Mouse (Mus musculus) liver (tissue): ENCODE data around the gene Atxn7l3.
"Not testable (repeated sequence)": the region's sequence is repeated elsewhere in the genome, so short reads cannot be mapped to it uniquely, and the experiment has no call there.

Source experiments
- DNase-seq: peaks from one replicate; pipeline ENCODE4 v3.0.0-alpha.2; 2020; ENCODE audit warnings: mixed read lengths

The Atxn7l3 gene

DNA sequence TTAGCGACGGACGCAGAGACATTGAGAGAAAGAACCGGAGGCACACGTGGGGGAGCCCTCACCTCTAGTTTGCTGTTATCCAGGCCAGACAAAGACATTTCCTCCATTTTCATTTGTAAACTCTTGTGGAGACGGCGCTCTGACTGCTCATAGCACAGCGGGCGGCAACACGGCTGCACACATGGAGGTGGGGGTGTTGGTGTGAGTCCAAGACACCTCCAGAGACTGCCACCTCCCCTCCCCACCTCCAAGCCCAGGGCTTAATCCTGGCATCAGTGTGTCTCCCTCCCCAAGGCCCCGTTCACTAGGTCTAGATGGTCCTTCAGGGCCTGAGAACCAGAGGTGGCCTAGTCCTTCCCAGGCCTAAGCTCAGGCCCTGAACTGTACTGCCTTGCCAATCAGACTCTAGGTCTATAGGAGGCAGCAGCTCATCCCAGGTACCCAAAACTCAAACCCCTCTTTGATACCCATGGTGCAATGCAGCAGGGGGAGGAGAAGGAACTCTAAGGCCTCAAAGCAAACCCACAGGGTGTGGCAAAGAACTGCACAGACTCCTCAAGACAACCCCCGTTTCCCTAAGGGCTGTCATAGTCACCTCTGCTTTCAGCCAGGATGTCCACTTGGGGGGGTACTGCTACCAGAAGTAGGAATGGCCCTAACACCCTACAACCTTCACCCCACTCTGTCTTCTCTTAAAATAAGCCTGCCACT, 1.4 kb downstream of the Atxn7l3 start:
- peak; percentile 46 for DNase-seq

DNA sequence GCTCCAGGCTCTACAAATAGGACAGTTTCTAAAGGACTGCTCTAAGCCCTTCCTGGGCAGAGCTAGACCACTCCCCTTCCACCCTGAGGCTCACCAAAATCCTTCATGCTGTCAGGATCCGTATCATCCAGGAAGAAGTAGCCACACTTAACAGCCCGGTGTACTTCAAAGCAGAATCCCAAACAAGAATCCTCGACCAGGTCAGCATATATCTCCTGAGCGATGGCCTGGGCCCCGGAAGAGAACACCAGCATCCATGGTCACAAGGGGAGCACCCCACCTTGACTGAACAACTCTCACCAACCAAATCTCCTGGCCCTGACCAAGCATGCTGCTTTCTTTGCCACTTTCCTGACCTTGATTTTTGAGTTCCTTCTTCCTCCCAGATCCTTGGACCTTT, 2.0 kb downstream of the Atxn7l3 start:
- no peak for DNase-seq

DNA sequence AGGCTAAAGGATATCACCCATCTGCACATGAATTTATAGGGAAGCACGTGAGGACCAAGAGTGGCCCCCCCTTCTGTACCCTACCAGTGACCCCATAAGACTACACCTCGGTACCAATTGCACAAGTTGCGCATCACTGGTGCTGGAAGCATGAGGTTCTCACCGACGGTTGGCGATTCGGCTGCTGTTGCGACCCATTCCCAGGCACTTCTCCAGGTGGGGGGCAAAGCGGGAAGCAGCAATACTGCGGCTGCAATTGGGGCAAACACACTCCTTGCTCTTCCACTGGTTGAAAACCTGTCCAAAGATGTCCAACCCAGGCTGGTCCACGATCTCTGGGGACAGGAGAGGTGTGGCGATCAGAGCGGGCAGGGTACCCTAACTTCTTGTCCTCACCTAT, 2.5 kb downstream of the Atxn7l3 start:
- no peak for DNase-seq

DNA sequence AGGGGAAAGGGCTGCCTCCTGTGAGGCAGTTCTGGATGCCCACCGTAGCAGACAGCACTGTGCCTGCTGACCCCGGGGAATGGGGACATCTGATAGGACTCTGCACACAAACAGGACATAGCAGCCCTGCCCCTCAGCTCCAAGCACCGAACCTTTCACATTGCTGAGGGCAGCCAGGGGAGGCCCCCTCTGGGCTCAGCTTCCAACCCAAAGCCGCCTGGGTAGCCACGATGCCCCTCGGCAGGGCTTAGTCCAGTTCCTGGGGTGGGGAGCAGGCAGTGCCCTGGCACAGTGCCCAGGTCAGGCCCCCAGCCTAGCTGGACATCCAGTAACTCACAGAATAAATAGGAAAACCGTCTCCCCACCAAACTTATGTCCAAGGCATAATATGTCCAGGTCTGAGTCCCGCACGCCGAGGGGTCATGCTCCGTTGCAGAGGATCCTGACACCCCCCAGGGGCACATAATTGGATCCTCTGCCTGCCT, 5.3 kb downstream of the Atxn7l3 start:
- no peak for DNase-seq

DNA sequence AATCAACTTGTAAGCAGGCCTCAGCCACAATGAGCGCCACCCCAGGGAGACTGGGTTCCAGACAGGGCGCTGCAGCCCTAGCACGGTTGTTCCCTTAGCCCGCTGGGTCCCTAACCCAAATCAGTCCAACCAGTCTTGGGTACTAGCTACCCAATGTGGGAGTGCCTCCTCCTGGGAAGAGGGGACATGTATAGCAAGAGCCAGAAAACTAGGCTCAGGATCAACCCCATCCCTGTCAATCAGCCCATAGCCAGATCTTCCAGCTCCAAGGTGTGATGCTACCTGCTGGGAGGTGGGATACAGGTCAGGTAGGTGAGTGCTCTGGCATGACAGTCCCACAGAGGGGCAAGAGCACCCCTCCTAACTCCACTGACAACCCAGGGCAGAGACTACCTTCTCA, 6.3 kb downstream of the Atxn7l3 start:
- no peak for DNase-seq

DNA sequence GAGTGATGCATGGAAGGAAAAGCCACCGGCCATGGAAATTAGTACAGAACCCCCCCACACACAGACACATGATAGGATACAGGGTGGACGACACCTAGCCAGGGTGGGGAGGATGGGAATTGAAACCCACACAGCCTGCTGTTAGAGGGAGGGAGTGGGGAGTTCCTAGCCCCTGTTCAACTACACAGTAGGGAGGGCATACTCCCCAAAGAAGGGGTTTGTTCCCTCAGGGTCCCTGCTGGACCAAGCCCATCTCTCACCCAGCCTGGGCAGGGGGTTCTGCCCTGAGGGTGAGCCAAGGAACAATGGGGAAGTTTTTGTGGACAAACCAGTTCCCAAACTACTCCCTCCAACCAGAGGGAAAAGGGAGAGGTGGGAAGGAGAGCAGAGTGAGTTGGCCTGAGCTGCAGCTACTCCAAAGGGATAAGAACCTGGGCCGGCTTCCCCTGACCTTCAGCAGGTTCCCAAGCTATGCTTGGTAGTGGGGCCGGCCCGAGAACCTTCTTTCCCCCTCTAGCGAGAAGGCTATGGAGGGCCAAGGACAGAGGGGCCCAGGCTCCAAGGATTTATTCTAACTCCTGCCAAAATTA, 6.8 kb downstream of the Atxn7l3 start:
- DNase-seq = no peak

DNA sequence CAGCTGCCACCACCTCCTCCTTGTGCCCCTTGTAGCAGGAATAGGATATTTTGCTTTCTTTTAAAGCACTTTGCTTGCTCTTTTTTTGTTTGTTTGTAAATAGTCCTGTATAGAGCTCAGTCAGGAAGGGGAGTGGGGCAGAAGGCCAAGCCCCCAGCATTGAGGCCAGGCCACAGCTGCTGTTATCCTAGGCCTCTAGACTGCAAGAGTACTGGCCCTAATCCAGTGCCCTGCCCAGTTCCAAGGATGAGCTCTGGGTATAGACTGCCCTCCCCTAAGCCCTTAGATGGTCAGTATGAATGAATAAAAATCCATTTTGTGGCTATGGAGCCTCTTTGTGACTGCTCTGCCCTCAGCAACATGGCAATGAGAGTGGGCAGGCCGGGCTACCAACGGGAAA, 7.5 kb downstream of the Atxn7l3 start:
- no peak for DNase-seq

DNA sequence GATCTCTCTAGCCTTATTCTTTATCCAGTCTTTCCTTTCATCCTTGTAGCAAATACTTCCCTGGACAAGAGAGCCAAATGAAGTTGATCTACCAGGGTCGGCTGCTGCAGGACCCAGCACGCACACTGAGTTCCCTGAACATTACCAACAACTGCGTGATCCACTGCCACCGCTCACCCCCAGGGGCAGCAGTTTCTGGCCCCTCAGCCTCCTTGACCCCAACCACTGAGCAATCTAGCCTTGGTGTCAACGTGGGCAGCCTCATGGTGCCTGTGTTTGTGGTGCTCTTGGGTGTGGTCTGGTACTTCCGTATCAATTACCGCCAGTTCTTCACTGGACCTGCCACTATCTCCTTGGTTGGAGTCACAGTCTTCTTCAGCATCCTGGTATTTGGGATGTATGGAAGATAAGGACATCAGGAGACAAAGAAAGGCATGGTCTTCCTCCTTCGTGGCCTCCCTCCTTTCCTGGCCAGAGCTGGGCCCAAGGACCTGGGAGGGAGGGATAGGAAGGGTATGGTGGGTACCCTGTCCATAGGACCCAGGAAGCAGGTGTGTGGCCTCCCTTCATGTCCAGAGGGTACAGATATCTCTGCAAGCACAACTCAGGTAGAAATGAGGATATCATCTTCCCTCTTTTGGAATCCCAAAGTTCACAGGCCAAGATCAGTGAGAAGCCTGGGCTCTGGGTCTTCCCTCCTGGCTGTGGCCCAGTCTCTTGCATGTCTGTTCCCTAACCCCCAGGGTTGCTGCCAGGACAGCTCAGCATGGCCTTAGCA, 8.2 kb downstream of the Atxn7l3 start:
- no peak for DNase-seq

DNA sequence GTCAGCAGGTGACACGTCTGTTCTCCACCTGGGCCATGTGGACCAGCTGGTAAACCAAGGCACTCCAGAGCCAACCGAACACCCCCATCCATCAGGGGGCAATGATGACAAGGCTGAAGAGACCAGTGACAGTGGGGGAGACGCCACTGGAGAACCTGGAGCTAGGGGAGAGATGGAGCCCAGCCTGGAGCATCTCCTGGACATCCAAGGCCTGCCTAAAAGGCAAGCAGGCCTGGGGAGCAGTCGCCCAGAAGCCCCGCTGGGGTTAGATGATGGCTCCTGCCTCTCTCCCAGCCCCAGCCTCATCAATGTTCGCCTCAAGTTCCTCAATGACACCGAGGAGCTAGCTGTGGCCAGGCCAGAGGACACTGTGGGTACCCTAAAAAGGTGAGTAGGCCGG, 8.9 kb downstream of the Atxn7l3 start:
- DNase-seq = no peak

DNA sequence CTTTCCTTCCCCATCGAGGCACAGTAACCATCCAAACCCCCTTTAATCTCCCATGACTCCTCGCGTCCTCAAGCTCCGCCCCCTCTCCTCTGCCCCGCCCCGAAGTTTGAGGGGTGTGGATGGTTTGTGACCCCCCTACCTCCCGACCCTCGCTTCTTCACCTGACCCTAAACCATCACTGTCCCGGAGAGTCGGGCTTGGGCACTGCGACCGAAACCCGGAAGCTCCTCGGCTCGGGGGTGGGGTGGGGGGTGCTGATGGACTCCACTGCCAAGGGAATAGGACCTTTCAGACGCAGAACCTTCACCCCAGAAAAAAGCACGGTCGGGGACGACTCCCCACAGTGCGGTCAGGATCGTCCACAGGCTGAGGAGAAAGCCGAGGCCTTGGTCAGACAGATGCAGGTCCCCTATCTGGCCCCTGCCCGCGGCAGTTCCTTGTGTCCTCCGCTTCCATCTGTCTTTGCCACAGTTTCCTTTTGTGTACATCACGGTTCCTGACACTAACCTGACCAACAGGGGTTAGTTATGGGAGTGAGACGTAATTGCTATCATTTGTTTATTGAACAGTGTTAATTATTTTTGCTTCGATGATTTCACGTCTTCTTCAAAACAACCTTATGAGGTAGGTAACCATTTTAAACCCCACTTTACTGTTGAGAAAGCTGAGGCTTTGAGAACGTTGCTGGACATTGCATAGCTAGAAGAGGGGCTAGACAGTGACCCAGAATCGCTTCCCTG, 11.2 kb downstream of the Atxn7l3 start:
- DNase-seq = no peak

DNA sequence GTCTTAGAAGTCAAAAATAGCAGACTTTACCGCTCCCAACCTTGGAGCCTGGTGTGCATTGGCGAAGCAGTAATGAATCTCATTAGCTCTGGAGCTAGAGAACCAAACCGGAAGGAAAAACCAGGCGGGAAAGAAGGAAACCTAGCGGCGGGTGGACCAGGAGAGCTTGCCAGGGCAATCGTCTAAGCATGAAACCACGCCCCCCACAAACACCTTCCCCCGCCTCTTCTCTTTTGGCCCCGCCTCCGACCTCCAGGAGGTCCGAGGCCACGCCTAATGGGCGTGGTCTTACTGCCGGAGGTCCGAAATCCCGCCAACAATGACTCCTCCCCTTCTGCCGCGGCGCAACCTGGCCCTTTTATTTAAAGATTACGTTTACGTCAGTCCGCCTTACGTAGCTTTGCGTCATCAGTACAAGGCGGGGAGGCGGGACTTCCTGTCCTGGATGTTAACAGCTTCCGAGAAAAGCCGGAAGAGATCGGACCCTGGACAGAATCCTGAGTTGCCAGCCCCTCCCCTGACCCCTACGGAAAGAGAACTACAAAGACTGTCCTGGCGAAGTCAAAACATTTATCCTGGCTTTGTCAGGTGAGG, 11.8 kb downstream of the Atxn7l3 start, which contains the start of gene Tmub2:
Gene Tmub2 (plus strand): TSS at position 431 of the 594 bp plus-strand sequence.
- peak; percentile 99 for DNase-seq

DNA sequence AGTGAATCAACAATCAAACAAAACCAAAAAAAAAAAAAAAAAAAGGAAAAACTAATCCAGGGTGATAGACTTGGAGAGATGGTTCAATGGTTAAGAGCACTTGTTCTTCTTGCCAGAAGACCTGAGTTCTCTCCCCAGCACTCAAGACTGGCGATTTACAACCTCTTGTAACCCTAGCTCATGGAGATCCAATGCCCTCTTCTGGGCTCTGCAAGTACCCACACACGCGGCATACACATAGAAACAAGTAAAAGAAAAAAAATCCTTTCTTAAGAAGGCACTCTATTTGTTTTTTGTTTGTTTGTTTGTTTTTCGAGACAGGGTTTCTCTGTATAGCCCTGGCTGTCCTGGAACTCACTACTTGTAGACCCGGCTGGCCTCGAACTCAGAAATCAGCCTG, 12.5 kb downstream of the Atxn7l3 start:
- DNase-seq = no peak

DNA sequence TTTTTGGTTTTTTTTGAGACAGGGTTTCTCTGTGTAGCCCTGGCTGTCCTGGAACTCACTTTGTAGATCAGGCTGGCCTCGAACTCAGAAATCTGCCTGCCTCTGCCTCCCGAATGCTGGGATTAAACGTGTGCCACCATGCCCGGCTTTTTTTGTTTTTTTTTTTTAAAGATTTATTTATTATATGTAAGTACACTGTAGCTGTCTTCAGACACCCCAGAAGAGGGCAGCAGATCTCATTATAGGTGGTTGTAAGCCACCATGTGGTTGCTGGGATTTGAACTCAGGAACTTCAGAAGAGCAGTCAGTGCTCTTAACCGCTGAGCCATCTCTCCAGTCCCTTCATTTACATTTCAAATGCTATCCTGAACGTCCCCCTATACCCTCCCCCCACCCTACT, 16.2 kb downstream of the Atxn7l3 start:
- not testable (repeated sequence) for DNase-seq

DNA sequence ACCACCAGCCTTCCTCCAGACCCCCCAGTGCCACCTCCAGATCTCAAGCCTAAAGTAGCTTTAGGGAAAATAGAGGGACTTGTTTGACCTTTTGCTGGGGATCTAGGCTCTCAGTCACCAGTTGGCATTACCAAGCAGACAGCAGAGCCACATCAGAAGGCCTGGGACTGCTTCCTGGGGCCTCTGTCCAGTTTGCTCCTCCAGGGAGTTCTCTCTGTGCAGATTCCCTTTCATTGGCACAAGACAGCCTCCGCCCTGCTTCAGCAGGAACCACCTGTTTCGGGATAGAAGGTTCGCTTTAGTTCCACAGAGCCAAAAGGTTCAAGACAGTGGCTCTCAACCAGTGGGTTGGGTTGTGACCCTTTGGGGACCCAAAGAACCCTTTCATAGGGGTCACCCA, 16.8 kb downstream of the Atxn7l3 start:
- no peak for DNase-seq

DNA sequence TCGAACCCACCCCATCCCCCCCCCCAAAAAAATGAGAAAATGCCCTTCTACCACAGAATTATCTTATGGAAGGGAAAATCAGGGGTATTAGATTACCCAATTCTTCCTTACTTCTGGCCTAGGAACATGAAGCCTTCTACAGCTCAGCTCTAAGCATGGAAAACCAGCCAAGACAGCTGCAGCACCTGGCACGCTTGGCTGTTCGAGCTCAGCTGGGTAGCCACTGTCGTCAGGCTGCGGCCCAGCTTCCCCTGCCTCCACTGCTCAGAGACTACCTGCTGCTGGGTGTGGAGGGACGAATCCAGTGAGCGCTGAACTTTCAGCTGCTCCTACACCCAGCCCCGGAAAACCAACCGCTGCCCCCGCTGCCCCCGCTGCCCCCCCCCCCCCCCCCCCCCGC, 18.7 kb downstream of the Atxn7l3 start:
- DNase-seq = no peak

DNA sequence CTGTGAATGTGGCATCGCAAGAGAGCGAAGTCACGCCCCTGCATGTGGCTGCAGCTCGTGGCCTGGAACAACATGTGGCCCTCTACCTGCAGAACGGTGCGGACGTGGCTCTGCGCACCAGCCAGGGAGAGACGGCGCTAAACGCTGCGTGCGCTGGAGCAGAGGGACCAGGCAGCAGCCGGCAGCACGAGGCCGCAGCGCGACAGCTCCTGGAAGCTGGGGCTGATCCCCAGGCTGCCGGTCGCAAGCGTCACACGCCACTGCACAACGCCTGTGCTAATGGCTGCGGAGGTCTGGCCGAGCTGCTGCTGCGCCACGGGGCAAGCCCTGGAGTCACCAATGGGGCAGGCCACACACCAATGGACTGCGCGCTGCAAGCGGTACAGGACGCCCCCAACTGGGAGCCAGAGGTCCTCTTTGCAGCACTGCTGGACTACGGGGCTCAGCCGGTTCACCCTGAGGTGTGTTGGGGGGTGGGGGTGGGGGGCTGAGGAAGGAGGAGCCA, 20.0 kb downstream of the Atxn7l3 start:
- peak; percentile 48 for DNase-seq

DNA sequence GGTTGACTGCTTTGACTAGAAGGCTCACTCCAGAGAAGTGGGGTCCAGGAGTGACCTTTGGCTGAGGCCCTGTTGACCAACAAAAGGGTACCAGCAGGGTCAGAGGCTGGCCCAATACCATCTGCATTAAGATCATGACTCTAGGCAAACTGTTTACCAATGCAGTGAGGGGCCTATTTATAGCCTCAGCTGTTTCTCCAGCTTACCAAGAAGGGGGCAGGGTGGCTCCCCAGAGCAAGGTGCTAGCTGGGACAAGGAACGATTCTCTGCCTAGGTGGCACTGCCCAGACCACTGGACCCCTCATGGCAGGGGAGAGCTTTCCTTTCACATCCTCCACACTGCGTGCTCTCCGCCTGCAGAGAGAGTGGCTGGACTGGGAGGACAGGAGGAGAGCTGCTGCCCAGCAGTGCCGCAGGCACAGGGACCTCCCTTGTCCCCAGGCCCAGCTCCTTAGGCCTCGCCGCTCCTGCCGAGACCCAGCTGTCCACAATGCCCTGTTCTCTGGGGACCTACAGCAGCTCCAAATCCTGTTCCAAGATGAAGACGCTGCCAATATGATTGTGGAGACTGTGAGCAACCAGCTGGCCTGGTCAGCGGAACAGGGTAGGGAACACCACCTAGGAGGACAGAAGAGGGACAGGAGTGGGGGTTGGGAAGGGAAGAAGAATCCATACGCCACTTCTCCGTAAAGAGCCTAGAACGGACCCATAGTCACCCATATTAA, 27.7 kb downstream of the Atxn7l3 start, which contains the start of gene Asb16:
Gene Asb16 (plus strand): TSS at position 224 of the 725 bp plus-strand sequence.
- no peak for DNase-seq

DNA sequence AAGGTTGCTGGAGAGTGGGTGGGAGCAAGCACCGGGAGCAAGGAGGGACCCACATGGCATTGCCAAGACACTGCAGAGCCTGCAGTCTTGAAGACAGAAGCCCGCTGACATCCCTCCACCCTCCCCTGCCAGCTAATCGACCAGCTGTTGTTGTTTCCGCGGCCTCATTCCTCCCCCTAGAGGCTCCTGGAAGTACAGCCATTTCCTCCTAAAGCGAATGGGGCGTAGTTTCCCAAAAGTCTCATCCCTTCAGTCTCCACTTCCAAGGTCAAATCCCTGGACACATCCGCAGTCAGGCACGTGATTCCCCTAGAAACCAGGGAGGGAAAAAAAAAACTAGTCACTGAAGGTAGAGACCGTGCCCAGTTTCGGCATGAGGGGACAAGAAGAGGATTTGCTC, 29.0 kb downstream of the Atxn7l3 start:
- peak; percentile 64 for DNase-seq

DNA sequence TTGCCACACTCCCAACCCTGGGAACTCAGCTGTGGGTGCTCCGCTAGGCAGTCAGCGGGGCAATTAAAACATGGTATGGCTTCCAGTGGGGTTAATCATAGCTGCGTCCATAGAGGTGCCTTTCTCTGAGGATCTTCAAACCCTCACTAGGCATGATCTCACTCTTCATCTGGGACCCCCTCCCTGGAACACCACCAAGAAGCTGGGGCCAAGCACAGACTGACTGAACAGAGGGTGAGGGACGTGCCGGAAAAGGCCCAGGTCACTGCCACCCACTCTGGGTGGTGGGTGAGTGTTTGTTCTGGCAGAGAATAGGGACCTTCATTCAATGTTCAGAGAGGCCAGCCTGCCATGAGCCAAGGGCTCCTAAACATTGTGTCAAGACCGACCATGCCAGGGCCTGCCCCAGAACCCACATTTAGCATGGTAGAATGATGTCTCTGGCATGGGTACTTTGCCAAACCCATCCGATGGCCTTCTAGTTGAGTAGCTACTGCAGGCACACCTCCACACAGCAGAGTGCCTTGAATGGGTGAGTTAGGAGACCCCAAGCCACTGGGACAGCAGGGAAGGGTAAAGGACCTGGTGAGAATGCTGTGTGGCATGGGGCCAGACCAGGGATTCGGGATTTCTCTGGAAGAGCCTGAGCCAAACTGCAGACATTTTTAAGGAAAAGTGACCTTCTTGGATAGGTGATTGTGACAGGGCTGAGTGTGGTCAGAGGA, 29.6 kb downstream of the Atxn7l3 start:
- no peak for DNase-seq

DNA sequence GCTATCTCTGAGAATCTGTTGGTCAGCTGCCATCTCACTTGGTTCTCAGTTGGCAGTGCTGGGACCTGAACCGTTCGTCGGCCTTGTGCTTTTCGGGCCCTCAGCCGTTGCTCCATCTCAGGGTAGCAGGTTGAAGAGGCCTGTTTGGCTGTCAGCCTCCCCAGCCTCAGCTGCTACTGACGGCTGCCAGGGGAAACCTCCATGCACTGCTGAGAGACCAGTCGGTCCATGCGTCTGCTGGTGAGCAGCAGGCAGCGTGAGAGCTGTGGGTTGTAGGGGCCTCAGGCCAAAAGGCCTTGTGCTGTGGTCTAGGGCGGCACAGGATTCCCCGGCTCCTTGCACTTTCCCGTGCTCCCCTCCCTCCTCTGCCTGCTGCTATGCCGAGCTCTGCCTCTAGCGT, 30.6 kb downstream of the Atxn7l3 start:
- DNase-seq = no peak

DNA sequence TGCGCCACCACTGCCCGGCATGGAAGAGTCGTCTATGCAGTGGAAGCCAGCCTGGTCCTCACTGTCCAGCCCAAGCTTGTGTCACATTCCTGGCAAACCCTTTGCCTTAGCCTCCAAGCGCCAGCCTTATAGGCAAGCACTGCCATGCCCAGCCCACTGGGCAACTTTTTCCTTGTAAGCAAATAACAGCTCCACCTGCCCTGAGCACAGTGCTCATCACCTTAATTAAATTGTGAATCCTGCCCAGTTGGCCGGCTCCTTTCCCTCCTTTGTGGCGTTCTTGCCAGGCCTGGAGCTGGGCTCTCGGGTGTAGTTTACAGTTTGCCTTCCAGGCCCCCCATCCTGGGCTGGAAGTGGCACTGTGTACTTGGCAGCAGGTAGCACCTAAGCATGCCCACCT, 33.2 kb downstream of the Atxn7l3 start:
- no peak for DNase-seq
